Mouse (Mus musculus): ENCODE data around the gene Gabbr2. TPM values are rescaled to one million over a fixed set of nuclear protein-coding genes. Genes with fewer than 3 reads are reported as not detected.

The Gabbr2 gene
- total and polyA plus RNA-seq, 3 experiments = not detected

DNA sequence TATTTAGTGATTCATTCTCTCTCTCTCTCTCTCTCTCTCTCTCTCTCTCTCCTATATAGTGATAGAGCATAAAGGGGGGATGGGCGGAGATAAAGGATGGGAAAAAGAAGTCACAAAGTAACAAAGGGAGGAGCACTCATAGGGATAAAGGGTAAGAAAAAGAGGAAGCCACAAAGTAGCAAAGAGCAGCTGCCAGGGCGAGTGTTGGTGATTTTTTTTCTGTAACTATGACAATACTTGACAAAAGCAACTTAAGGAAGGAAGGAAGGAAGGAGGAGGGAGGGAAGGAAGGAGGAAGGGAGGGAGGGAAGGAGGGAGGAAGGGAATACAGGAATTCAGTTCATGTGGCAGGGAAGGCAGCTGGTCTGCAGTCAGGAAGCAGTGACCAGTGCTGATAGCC lies 162.0 kb downstream of the Gabbr2 start:
- TF ChIP-seq MXI1 (IDR thresholded peaks at IDR 0.05; ENCODE audit: low read depth, low read length) (no peak), USF2 (conservative IDR thresholded peaks at IDR 0.05; ENCODE audit: low read depth, low read length) (no peak)
- in situ Hi-C loops (cut with MboI; ENCODE audit: low pct_ligation_motif_present, low pct_unique_long_range_greater_than_20kb, low sequenced_read_pairs) = no loop called here
- H3K4me3 ChIP-seq (replicated peaks in 1 of 3; ENCODE audit: low read depth in 2 of 3, low read length in 2 of 3, poor library complexity in 1 of 3) = no peak overlapping the region
- dilution Hi-C loops (cut with MboI; ENCODE audit: extremely low pct_ligation_motif_present, extremely low pct_unique_long_range_greater_than_20kb, low sequenced_read_pairs) = no loop called here
- H3K9me3 ChIP-seq (replicated peaks; ENCODE audit: low read length) = no peaks in the 10 kb centered on the region
- peaks cover 2 to 7% of the 10 kb centered on the region in 2 experiments; a peak in 3 of 4 replicates for H3K4me1 ChIP-seq (ENCODE audit: control insufficient read depth in 1 of 2, insufficient read depth in 2 of 2)
- H3K79me2 ChIP-seq (replicated peaks; ENCODE audit: control insufficient read depth, extremely low read depth, insufficient read depth, poor library complexity, severe bottlenecking) = no peaks in the 10 kb centered on the region
- H3K27ac ChIP-seq (ENCODE audit: insufficient read depth, low read depth) = no peak overlapping the region
- H3K4me2 ChIP-seq (ENCODE audit: insufficient read depth, low read depth, poor library complexity, severe bottlenecking) = no peak overlapping the region
- no peak for DNase-seq (ENCODE audit: extremely low read depth)
- peaks cover 2% of the 10 kb centered on the region for H3K27me3 ChIP-seq (replicated peaks)
- no peaks in the 10 kb centered on the region for H3K36me3 ChIP-seq (replicated peaks in 1 of 2; ENCODE audit: control insufficient read depth in 1 of 2, insufficient read depth in 1 of 2, low read length in 1 of 2)
- no peak overlapping the region for H3K9ac ChIP-seq (ENCODE audit: insufficient read depth, low read depth)

DNA sequence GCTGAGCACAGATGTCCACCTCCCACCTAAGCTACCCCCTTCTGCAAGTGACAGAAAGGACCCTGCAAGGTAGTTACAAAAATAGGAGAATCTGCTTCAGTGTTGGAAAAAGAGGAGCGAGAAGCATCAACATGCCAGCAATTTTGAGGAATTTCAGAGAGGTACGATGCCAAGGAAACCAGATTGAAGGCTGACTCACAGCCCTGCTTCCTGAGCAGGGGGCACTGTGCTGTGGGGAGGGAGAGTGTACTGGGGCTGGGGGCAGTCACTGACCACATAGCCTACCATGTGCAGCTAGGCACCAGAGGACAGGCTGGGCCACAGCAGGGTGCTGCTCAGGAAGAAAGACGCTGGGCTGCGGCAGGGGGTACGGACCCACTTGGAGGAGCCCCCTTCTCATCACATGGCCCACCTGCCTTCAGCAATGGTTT lies 163.5 kb downstream of the Gabbr2 start:
- dilution Hi-C loops (cut with MboI; ENCODE audit: extremely low pct_ligation_motif_present, extremely low pct_unique_long_range_greater_than_20kb, low sequenced_read_pairs) = no loop called here

DNA sequence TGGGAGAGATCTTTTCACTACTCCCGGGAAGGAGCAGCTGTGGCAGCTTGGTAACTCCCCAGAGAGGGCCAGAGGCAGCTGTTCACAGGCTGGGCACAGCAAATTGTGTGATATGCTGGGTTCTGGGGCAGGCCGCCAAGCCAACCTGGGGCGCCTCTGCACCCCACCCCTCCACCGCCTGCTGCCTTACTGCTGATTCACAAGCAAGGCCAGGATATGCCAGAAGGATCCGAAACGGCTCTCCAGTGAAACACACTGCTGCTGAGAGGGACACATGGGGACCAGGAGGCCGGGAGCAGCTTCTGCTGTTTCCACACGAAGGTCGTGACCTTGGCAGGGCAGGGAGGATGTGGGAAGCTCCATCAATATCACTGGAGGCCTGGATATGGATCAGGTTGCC lies 164.2 kb downstream of the Gabbr2 start:
- no peaks in the 10 kb centered on the region for H3K27me3 ChIP-seq (replicated peaks)
- H3K4me3 ChIP-seq (replicated peaks in 1 of 3; ENCODE audit: low read depth in 2 of 3, low read length in 2 of 3, poor library complexity in 1 of 3) = no peak overlapping the region
- dilution Hi-C loops (cut with MboI; ENCODE audit: extremely low pct_ligation_motif_present, extremely low pct_unique_long_range_greater_than_20kb, low sequenced_read_pairs) (no loop called here), in situ Hi-C loops (cut with MboI; ENCODE audit: low pct_ligation_motif_present, low pct_unique_long_range_greater_than_20kb, low sequenced_read_pairs) (no loop called here)
- H3K4me2 ChIP-seq (ENCODE audit: insufficient read depth, low read depth, poor library complexity, severe bottlenecking) = no peak overlapping the region
- H3K9me3 ChIP-seq (replicated peaks; ENCODE audit: low read length) = no peaks in the 10 kb centered on the region
- H3K4me1 ChIP-seq (ENCODE audit: control insufficient read depth in 1 of 2, insufficient read depth in 2 of 2) = peaks cover 2 to 5% of the 10 kb centered on the region in 2 experiments; a peak in 2 of 4 replicates
- TF ChIP-seq TBP (conservative IDR thresholded peaks at IDR 0.05; ENCODE audit: low read depth, low read length) = no peak
- no peak for TF ChIP-seq UBTF (IDR thresholded peaks at IDR 0.05; ENCODE audit: low read depth, low read length)
- no peak for TF ChIP-seq MXI1 (IDR thresholded peaks at IDR 0.05; ENCODE audit: low read depth, low read length)
- TF ChIP-seq MAX (IDR thresholded peaks at IDR 0.05; ENCODE audit: low read length) = no peak
- TF ChIP-seq JUND (conservative IDR thresholded peaks at IDR 0.05; ENCODE audit: low read depth, low read length) = no peak
- no peak for TF ChIP-seq USF2 (conservative IDR thresholded peaks at IDR 0.05; ENCODE audit: low read depth, low read length)
- no peak for TF ChIP-seq POLR2A (IDR thresholded peaks at IDR 0.05; ENCODE audit: low read depth, low read length)
- no peak for TF ChIP-seq POLR2AphosphoS2 (IDR thresholded peaks at IDR 0.05; ENCODE audit: low read depth, low read length)
- TF ChIP-seq TCF12 (IDR thresholded peaks at IDR 0.05; ENCODE audit: low read depth, low read length) = no peak
- no peak for TF ChIP-seq CHD1 (IDR thresholded peaks at IDR 0.05; ENCODE audit: low read depth, low read length)
- no peak for TF ChIP-seq MEF2A (IDR thresholded peaks at IDR 0.05; ENCODE audit: borderline replicate concordance, low read depth, low read length)
- no peak for TF ChIP-seq MYC (IDR thresholded peaks at IDR 0.05; ENCODE audit: low read depth, low read length)
- no peak for TF ChIP-seq MAFK (IDR thresholded peaks at IDR 0.05; ENCODE audit: insufficient replicate concordance, low read length)
- TF ChIP-seq NRF1 (IDR thresholded peaks at IDR 0.05; ENCODE audit: low read depth, low read length) = no peak
- H3K9ac ChIP-seq (ENCODE audit: insufficient read depth, low read depth) = no peak overlapping the region
- DNase-seq (ENCODE audit: extremely low read depth) = no peak
- no peaks in the 10 kb centered on the region for H3K36me3 ChIP-seq (replicated peaks in 1 of 2; ENCODE audit: control insufficient read depth in 1 of 2, insufficient read depth in 1 of 2, low read length in 1 of 2)
- no peak overlapping the region for H3K27ac ChIP-seq (ENCODE audit: insufficient read depth, low read depth)
- no peaks in the 10 kb centered on the region for H3K79me2 ChIP-seq (replicated peaks; ENCODE audit: control insufficient read depth, extremely low read depth, insufficient read depth, poor library complexity, severe bottlenecking)

More for the DNA sequence above, 163.5 kb downstream of the Gabbr2 start:
- in situ Hi-C loops (cut with MboI; ENCODE audit: low pct_ligation_motif_present, low pct_unique_long_range_greater_than_20kb, low sequenced_read_pairs) = no loop called here
- no peaks in the 10 kb centered on the region for H3K9me3 ChIP-seq (replicated peaks; ENCODE audit: low read length)
- H3K4me2 ChIP-seq (ENCODE audit: insufficient read depth, low read depth, poor library complexity, severe bottlenecking) = no peak overlapping the region
- H3K27ac ChIP-seq (ENCODE audit: insufficient read depth, low read depth) = no peak overlapping the region
- H3K27me3 ChIP-seq (replicated peaks) = no peaks in the 10 kb centered on the region
- no peaks in the 10 kb centered on the region for H3K36me3 ChIP-seq (replicated peaks in 1 of 2; ENCODE audit: control insufficient read depth in 1 of 2, insufficient read depth in 1 of 2, low read length in 1 of 2)
- no peak overlapping the region for H3K4me3 ChIP-seq (replicated peaks in 1 of 3; ENCODE audit: low read depth in 2 of 3, low read length in 2 of 3, poor library complexity in 1 of 3)
- DNase-seq (ENCODE audit: extremely low read depth) = no peak
- TF ChIP-seq USF2 (conservative IDR thresholded peaks at IDR 0.05; ENCODE audit: low read depth, low read length) (no peak), RCOR1 (conservative IDR thresholded peaks at IDR 0.05; ENCODE audit: low read depth, low read length) (no peak)
- no peak overlapping the region for H3K9ac ChIP-seq (ENCODE audit: insufficient read depth, low read depth)
- peaks cover 2 to 5% of the 10 kb centered on the region in 2 experiments; a peak in 2 of 4 replicates for H3K4me1 ChIP-seq (ENCODE audit: control insufficient read depth in 1 of 2, insufficient read depth in 2 of 2)
- H3K79me2 ChIP-seq (replicated peaks; ENCODE audit: control insufficient read depth, extremely low read depth, insufficient read depth, poor library complexity, severe bottlenecking) = no peaks in the 10 kb centered on the region
